Mouse (Mus musculus): Measurements from ENCODE around the gene Colgalt1.

Gene Colgalt1

DNA sequence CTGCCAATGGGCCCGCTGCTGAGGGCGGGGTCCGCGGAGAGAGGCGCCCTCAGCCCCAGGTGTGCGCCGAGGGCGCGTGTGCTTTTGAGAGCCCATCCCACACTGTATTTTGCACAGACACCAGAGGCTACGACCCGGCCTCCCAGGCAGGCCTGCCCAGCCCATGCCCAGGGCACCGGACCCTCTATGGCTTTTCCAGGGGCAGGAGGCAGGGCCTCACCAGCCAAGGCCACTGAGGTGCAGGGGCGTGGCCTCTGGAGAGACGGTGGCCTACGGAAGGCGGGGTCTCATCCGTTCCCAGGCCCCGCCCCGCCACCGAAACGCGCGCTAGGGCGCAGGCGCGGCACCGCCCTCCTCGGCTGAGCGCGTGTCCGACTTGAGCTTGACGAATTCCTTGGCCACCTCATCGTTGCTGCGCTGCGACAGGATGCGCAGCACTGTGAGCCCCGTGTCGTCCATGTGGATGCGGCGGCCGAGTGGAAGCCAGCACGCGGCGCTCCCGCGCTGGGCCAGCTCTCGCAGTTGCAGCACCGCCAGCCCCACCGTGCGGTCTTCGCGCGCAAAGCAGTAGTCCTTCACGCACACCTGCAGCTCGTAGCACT lies 18.4 kb downstream of the Colgalt1 start:
- peak; percentile 92 to 94 for DNase-seq

DNA sequence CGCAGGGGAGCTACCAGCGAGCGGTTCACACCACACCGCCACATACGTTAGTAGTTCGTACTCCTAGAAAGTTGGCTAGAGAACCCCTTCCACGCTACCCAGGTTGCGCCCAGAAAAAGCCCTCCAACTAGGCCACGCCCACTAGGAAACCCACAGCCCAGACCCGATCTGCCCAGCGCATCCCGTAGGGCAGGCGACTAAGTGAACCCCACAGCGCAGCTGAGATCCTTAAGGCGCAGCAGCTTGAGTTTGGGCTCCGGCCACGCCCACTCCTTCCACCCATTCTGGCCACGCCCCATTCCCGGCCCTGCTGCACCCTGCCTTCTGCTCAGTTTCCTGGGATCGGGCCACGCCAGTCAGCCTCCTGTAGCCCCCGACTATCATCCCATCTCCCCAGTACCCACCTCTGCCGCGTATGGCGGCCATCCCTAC lies 19.0 kb downstream of the Colgalt1 start:
- peak; percentile 43 to 60 for DNase-seq

DNA sequence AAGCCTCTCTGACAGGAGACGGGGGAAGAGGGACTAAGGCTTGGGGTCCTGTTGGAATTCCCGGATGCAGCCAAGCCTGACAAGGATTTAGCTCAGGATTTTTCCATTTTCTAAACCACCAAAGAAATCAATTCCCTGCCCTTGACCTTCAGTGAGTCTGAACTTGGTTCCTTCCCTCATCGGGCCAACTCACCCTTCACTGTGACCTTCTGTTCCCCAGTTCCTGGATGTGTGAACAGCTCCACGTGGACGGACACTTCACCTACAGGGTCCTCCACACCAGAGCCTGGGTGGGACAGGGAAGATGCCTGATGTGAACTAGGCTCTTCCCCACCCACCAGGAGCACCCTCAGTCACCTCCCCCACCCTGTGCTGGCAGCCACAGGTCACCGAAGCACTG lies 20.0 kb downstream of the Colgalt1 start:
- DNase-seq: no peak

DNA sequence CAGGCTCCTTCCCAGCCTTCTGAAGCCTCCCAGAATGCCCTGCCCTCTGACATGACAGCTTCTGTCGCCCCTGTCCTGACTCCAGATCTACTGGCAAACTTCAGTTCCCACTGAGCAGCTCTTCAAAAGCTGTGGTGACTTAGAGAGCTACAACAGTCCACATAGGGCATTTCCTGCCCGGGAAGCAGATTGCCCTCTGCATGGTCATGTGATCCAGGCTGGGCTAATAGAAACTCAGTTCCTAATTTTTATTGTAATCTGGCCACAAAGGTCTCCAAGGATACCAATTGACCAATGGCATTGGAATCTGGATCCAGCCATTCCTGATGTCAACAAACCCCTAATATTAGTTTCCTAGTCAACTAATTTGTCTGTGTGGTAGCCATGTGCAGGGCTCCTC lies 21.1 kb downstream of the Colgalt1 start:
- DNase-seq: no peak

DNA sequence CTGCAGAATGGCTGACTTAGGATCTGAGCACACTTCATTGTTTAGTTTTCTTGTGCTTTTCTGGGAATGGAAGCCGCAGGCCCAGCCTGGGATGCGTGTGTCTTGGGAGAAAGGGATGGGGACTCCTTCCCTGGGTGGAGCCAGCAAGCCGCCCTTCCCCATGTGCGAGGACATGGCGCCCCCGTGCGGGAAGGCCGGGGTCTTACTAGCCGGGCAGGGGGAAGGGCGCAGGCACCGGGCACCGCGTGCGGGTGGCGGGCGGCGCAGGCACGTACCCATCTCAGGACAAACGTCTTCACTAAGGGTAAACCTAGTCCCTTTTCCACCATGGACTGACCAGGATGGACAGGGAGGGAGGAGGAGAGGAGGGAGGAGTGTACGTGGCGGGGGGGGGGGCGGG lies 22.4 kb downstream of the Colgalt1 start:
- peak in 1 of 2 experiments; percentile 42 for DNase-seq

DNA sequence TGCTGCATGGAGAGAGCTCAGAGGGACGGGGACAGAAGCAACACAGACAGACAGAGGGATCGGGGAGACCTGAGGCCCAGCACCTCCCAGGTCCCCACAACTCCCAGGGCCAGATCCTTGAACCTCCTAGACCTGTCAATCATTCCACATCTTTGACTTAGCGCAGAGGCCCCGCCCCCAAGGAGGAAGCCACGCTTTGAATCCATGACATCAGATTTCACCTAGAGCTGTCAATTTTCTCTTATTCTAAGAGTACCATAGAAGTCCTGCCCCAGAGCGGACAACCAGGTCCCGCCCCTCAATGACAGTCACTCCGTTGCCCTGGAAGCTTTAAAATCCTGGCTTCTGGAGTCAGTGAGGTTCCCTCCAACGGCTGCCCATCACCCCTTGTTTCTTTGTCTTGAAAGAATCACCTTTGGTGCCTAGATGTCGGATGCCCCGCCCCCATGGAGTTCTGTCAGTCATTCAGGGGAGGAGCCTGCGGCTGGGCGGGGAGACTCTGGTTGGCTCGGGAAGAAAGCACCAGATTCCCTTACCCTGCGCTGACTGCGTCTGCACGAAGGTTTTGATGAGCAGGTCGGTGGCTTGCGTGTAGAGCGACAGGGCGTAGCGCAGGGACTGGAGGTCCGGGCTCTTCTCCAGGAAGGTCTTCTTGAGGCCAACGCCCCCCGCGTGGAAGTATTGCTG lies 23.3 kb downstream of the Colgalt1 start:
- peak; percentile 50 to 65 for DNase-seq

DNA sequence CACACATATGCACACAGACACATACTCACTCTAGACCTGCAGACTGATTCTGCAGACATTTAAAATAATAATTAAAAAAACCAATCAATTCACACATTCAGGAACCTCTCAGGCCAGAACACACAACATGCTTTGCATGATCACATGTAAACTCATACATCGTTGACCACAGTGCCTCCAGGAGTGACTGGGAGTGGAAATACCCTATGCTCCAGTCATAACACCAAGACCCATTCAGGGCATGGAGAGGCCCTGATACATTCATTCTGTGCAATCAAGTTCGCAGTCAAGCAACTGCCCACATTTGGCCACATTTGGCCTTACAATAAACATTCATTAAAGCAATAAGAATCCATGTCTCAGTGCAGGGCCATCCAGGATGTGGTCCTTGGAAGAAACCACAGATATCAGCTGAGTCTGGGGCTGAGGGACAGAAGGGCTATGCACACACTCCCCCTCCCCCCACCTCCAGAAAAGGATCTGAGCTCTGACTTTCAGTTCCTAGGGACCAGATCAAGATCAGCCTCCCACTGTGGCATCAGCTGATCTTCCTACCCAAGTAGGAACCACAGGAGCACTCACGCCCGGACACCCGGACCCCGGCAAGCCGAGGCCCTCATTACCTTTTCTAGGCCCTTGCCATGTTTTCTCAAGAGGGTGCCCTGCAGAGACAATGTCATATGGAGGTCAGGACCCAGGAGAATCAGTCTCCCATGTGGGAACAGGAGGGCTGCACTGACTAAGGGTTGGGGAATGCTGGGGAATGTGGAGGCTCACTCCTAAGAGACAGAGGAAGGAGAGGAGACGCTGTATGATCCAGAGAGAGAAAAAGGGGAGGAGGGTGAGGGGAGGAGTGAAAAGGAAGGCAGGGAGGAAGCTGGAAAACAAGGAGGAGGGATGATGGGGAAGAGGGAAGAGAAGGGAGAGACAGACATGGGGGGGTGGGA lies 26.6 kb downstream of the Colgalt1 start:
- no peak for DNase-seq

DNA sequence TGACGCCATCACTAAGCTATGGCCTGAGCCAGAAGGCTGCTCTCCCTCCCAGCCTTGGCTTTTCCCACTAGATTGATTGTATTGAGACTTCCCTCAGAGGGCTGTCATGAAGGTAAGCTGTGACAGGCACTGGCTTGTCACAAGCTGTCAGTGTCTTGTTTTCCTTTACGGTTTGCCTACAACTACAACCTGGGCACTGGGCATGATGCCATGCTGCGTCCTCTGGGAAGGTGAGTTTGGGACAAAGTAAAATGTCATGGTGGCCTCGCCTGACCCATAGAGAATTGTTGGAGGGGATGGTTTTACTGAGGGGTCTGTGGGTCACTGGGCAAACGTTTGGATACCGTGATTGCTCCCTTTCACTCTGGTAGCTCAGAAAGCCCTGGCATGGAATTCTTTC lies 27.5 kb downstream of the Colgalt1 start:
- DNase-seq: no peak

DNA sequence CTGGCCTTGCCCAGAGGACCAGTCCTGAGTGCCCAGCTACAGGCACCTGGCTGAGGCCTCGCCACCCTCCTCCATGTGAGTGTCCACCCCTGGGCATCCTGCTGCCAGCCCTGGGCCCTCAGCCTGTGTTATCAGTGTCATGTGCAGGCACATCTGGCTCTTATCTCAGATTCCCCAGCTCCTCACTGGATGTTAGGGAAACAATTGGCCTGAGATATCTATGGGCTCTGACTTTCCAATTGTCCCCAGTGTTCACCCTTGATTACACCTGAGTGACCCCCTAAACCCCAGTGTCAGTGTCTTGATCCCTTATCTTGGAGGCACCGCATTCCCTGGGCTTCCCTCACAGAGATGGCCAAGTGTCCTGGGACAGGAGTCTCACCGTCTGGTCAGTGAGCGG lies 28.5 kb downstream of the Colgalt1 start:
- no peak for DNase-seq

DNA sequence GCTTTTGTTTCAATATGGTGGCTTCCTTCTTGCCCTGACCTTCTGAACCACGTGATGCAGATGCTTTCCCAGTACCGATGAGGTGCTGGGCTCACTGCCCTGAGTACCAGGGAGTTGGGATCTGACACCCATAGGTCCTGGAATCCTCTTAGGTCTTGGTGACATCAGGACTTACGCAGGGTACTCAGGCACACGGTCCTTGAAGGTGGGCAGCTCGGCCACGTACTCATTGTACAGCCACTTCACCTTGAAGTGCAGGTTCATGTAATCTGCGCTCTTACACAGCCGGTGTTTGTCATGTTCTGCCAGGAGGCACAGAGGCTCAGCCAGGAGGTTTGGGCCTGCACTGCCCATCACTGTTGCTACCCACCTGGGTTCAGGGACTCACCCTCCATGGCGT lies 34.7 kb downstream of the Colgalt1 start:
- DNase-seq: no peak

DNA sequence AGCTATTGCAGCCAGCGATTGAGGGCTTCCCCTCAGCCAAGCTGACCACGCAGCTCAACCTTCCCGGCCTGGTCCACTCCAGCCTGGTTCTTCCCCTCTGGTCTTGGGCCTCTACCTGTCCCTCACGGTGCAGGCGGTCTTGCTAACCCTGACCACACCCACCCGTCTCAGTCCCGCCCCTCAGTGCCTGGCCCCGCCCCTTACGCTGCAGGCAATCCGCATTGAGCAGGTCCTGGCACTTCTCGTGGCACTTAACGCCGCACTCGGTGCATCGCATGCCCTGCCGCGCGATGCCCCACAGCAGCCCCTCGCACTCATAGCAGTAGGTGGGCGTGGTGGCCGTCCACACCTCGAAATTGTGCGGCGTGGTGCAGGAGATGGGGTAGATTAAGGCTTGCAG lies 43.8 kb downstream of the Colgalt1 start:
- no peak for DNase-seq

DNA sequence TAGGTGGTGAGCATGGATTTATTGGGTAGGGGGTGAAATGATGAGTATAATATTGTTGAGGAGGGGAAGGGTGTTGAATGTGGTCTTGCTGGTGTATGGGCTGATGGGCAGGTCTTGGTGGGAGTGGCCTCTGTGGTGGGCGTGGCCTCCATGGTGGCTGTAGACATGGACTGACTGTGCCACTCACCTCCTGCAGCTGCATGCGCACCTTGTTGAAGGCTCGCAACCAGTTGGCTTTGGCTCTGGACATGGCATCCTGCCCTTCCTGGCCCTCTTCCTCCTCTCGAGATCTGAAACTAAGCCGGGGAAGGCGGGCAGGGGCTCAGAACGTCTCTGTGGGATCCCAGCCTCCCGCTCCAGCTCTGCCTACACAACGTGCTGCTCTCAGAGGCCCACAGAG lies 47.0 kb downstream of the Colgalt1 start:
- no peak for DNase-seq

DNA sequence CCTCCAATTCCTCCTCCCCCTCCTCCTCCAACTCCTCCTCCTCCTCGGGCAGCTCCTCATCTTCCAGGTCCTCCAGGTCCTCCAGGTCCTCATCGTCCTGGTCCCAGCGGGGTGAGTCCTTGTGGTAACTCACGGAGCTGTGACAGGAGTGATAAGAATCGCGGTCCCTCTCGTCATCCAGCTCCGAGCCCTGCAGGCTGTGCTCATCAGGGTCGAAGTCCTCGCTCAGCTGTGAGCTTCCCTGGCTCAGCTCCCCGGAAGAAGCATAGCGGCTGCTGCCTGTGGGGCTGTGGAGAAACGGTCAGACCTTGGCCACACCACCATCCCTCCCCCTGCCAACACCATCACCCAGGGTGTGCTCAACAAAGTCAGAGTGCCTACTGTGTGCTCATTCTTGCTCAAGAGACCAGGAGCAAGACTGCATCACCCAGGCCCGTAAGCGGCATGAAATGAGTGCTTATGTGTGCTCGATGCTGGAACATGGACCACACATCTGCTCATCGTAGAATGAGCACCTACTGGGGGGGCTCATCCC lies 47.8 kb downstream of the Colgalt1 start:
- peak in 1 of 2 experiments; percentile 34 for DNase-seq

DNA sequence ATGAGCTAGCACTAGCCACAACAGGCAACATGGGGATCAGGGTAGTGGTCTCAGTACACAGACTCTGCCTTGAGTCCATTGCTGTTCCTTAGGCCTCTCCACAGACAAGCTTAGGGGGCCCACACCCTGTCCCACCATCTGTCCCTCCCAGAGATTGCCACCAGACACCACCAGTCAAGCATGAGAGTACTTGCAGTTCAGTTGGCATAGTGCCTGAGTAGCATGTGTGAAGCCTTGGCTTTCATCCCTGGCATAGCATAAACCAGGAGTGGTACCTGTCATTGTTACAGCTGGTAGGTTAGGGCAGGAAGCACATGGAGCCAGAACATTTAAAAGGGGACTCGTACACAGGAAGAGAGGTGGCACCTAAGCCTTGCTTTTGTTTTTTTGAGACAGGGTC lies 49.0 kb downstream of the Colgalt1 start:
- no peak for DNase-seq

DNA sequence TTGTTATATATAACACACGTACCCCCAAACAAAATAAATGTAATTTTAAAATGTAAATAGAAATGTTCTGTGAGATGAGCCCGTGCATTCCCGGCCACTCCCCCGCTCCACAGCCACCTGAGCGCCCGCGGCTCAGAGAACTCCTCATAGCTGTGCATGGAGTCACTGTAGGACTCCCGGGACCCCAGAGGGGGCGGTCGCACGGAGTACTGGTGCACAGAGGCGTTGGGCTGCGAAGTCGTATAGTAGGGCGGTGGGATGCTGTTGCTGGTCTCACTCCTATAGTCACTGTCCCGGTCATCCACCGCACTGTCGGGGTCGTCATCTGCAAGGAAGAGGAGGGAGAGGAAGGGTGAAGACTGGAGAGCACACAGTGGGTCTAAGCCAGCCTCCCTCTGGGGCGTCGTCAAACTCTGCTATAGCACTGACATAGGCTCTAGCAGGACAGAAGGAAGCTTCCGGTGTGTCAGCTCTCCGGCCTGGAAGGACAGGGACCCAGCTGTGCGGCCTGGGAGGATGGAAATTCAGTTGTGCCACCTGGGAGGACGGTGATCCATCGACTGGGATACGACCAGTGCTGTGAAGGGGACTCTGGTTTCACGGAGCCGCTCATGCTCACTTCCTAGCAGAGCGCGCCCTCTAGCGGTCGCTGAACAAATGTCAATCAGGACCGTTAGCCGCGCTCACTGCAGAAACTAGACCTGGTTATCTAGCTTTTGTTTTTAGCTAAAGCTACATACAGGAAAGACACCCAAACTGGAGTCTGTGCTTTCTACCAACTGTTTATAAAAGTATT lies 49.7 kb downstream of the Colgalt1 start:
- peak; percentile 63 to 84 for DNase-seq

DNA sequence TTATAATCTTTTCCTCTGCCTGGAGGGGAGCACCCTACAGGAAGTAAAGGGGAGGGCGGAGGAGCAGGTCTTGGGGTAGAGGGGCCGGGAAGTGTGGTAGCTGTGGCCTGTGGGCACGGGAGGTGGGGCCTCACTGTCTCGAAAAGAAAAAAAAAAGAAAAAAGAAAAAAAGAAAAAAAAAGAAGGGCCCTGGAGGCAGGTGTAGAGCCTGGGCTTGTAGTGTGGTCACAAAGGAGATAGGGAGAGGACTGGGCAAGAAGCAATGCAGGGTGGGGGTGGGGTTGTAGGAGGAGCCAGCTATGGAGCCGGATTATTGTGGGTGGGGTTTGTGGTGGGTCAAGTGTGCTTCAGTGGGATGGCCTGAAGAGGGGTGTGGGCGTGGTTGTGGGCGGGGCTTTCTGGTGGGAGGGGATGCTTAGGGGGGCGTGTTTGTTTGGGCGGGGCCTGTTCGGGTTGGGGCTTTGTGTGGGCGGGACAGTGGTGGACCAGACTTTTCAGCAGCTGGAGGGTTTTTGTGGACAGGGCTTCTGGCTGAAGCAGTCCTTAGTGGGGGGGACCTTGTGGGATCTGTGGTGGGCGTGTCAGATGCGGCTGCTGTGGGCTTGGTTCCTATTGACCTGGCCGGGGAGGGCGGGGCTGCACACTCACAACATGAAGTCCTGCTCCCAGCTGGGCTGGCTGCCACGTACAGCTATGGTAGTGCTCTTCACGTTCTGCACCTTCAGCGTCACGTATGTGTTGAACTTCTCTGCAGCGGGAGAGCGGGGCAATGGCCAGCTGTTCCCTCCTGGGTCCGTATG lies 54.7 kb downstream of the Colgalt1 start:
- DNase-seq: peak in 1 of 2 experiments; percentile 57

DNA sequence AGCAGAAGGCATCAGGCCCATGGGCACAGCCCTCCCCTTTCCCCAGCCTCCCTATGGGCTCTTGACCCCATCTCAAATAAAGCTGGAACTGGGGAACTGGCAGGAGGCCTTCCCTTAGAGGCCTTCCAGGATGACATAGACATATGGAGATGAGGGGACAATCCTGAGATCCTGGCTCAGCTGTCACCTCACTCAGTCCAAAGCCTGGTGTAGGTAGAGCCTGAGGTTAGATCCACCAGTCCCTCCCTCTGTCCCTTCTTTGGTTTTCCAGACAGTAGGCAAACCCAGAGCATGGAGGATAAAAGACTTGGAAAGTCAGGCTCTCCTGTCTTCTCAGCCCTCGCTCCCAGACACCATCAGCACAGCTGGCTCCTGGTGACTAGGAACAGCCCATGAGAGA lies 56.1 kb downstream of the Colgalt1 start:
- DNase-seq: no peak

DNA sequence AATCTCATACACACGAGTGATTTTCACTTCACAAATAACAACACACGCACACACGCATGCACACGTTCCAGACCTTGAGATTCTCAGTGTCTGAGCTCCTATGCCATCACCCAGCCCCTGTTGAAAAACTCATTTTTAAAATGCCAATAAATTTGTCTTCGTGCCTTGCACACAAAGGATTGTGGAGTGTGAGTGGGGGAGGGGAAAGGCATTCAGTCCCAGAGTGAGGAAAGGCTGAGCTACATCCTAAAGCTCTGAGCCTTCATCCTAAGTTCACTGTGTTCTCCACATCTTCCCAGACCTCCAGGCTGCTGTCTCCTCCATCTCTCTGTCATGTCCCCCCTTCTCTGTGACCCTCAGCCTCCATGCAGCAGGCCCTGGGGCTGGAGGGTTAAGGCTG lies 56.5 kb downstream of the Colgalt1 start:
- DNase-seq: no peak

DNA sequence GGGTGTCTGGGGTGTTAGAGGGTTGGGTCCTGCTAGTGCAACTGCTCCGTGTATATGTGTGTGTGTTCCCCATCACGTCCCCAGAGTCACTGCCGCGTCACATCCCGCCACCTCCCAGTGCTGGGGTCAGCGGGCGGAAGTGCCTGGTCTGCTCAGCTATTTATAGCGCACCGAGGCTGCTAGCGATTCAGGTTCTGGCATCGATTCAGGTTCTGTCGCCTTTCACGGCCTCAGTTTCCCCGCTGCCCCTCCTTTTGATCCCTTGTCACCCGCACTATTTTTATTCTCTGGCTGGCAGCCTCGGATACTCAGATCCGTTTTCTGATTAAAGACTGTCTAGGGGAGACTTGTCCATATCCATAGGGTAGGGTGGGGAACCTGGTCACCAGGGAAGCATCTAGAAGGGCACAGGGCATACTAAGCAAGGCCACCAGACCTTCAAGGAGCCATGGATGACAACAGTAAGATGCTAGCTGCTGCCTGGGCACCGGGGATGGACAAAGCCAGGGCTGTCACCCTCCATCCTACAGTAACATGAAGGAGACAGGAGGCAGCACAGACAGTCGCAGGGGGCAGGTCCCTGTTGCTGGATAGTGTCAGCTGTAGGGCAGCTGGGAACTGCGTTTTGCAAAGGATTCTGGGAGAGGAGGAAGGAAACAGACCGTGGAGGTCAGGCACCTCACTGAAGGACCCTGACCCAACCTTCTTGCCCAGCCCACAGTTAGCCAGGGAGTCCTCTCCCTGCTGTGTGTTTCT lies 57.6 kb downstream of the Colgalt1 start:
- DNase-seq: no peak

DNA sequence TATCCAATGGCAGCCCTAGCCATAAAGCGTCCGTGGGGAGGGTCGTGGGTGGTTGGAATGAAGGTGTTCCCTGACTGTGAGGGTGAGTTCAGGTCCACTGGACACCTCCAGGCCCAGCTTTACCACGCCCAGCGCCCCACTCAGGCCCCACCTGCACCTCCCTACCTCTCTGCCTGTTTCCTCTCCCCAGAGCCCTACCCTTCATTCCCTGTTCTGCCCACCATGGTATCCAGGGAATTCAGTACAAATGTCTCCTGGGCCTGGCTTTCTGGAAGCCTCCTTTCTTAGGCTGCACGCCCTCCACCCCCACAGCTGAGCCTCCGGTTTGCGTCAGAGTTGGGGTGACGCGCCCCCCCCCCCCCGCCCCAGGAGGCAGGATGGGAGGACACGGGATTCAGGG lies 59.4 kb downstream of the Colgalt1 start:
- no peak for DNase-seq
